Mouse (Mus musculus) intestine, embryonic 14.5 days (tissue): ENCODE measurements around the gene Traf2. TPM values are rescaled to one million over a fixed set of nuclear protein-coding genes. Genes with fewer than 3 reads are reported as not detected.

Source experiments
- ATAC-seq: fragments of 200-750 bp; cut with Nextera tagmentation; replicated peaks from 2 replicates; pipeline ENCODE4 v1.8.0; 2017; ENCODE audit warnings: low read depth, moderate number of reproducible peaks, moderate TSS enrichment, moderate library complexity; ENCODE audit not compliant: low FRiP score, low TSS enrichment
- DNase-seq: peaks from one replicate; pipeline ENCODE4 v3.0.0-alpha.2; 2018; ENCODE audit warnings: low spot score
- H3K27ac ChIP-seq: fragments of 300-500 bp; sonication (generic); 2 replicates; pipeline ENCODE4 v1.5.1; 2014; ENCODE audit warnings: low read depth, mild to moderate bottlenecking, control low read depth
- H3K27me3 ChIP-seq: fragments of 300-500 bp; sonication (generic); replicated peaks from 2 replicates; pipeline ENCODE4 v1.6.1; 2014; ENCODE audit warnings: low read length, control low read depth; ENCODE audit not compliant: control insufficient read depth, insufficient read depth
- H3K36me3 ChIP-seq: fragments of 300-500 bp; sonication (generic); 2 replicates; pipeline ENCODE4 v1.6.1; 2014; ENCODE audit warnings: low read length, control low read depth; ENCODE audit not compliant: control insufficient read depth, insufficient read depth
- H3K4me1 ChIP-seq: fragments of 300-500 bp; sonication (generic); replicated peaks from 2 replicates; pipeline ENCODE4 v1.6.1; 2014; ENCODE audit warnings: low read length, control low read depth, mixed read lengths; ENCODE audit not compliant: control insufficient read depth, insufficient read depth
- H3K4me2 ChIP-seq: fragments of 300-500 bp; sonication (generic); 2 replicates; pipeline ENCODE4 v1.6.1; 2014; ENCODE audit warnings: low read length
- H3K4me3 ChIP-seq: fragments of 300-500 bp; sonication (generic); 2 replicates; pipeline ENCODE4 v1.5.1; 2014; ENCODE audit warnings: low read depth, low read length, control low read depth, mixed read lengths
- H3K9ac ChIP-seq: fragments of 300-500 bp; sonication (generic); 2 replicates; pipeline ENCODE4 v1.6.1; 2014; ENCODE audit warnings: mild to moderate bottlenecking, low read length
- H3K9me3 ChIP-seq: fragments of 300-500 bp; sonication (generic); 2 replicates; pipeline ENCODE4 v1.6.1; 2016; ENCODE audit warnings: low read length, control low read depth; ENCODE audit not compliant: control insufficient read depth
- WGBS: fragments of 180-500 bp; shearing (Covaris S2); extraction: QIAGEN DNeasy Blood & Tissue Kit; methylation state at CpG from one replicate; pipeline ENCODE4 v1.1.7; 2014; 5-methylcytosine and 5-hydroxymethylcytosine counted together
- polyA plus RNA-seq: library from polyadenylated mRNA; unstranded; fragments of >200 nt; fragmentation: Nextera tagmentation; extraction: Ambion mirVana; gene quantifications from 2 replicates; pipeline ENCODE4 v1.2.1, GENCODE M21; 2014

The Traf2 gene
- polyA plus RNA-seq, 1 experiment from 2014 or later = 32.0 TPM

DNA sequence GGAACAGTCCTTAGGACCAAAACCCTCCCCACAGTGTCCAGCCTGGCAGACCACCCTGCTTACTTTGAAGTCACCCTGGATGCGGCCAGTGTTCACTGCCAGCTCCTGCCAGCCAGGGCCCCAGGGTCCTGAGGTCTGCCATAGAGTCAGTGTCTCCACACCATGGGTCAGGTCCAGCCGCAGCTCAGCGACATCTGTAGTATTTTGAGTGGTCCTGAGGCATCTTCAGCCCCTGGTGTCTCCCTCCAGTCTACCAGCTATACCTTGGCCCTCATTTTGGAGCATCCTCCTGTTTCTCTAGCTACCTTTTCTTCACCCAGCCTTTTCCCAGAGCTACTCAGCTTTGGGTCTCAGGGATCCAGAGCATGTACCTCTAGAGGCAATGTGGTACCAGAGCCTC lies 22.6 kb upstream of the Traf2 start:
- H3K9me3 ChIP-seq = no peaks in the 10 kb centered on the region
- peaks cover 58% of the 10 kb centered on the region for H3K36me3 ChIP-seq
- no peak overlapping the region for H3K9ac ChIP-seq
- no peak for DNase-seq
- no peak overlapping the region for H3K4me3 ChIP-seq
- H3K4me1 ChIP-seq = peaks cover 11% of the 10 kb centered on the region; the same call in 1 of the 2 replicates
- 92% methylated on average over 3 of the region's 3 CpGs for WGBS
- ATAC-seq = no peak
- no peak overlapping the region for H3K27ac ChIP-seq
- no peak overlapping the region for H3K4me2 ChIP-seq
- H3K27me3 ChIP-seq = no peaks in the 10 kb centered on the region

- H3K4me3 ChIP-seq = no peak overlapping the region
- H3K36me3 ChIP-seq = peaks cover 66% of the 10 kb centered on the region
- 70% methylated on average over 6 of the region's 6 CpGs for WGBS
- no peak overlapping the region for H3K27ac ChIP-seq
- H3K4me2 ChIP-seq = no peak overlapping the region
- H3K9me3 ChIP-seq = no peaks in the 10 kb centered on the region
- H3K4me1 ChIP-seq = peaks cover 5% of the 10 kb centered on the region; the same call in 1 of the 2 replicates
- ATAC-seq (no peak), DNase-seq (no peak)
- H3K9ac ChIP-seq = no peak overlapping the region
- H3K27me3 ChIP-seq = no peaks in the 10 kb centered on the region
Observed at GRCm38 (mm10) chr2:25568473-25569019, 21.8 kb upstream of the Traf2 start.

- 79% methylated on average over 6 of the region's 6 CpGs for WGBS
- Histone ChIP-seq H3K27ac (no peak overlapping the region), H3K9ac (no peak overlapping the region), H3K36me3 (peaks cover 86% of the 10 kb centered on the region), H3K4me2 (no peak overlapping the region), H3K4me3 (no peak overlapping the region), H3K4me1 (0 out of 2 replicates have a peak, but pooled peaks cover 3% of the 10 kb centered on the region), H3K9me3 (no peaks in the 10 kb centered on the region), H3K27me3 (no peaks in the 10 kb centered on the region)
- no peak for DNase-seq
- no peak for ATAC-seq
Observed at GRCm38 (mm10) chr2:25566558-25566957, 19.8 kb upstream of the Traf2 start.

- H3K4me2 ChIP-seq = no peak overlapping the region
- ATAC-seq (no peak), DNase-seq (no peak)
- 88% methylated on average over 8 of the region's 8 CpGs for WGBS
- H3K27ac ChIP-seq = no peak overlapping the region
- H3K36me3 ChIP-seq = peaks cover 92% of the 10 kb centered on the region
- H3K4me1 ChIP-seq = 0 out of 2 replicates have a peak, but pooled peaks cover 3% of the 10 kb centered on the region
- no peak overlapping the region for H3K9ac ChIP-seq
- H3K9me3 ChIP-seq = no peaks in the 10 kb centered on the region
- H3K4me3 ChIP-seq = no peak overlapping the region
- no peaks in the 10 kb centered on the region for H3K27me3 ChIP-seq
Observed at GRCm38 (mm10) chr2:25565741-25566140, 19.0 kb upstream of the Traf2 start.

DNA sequence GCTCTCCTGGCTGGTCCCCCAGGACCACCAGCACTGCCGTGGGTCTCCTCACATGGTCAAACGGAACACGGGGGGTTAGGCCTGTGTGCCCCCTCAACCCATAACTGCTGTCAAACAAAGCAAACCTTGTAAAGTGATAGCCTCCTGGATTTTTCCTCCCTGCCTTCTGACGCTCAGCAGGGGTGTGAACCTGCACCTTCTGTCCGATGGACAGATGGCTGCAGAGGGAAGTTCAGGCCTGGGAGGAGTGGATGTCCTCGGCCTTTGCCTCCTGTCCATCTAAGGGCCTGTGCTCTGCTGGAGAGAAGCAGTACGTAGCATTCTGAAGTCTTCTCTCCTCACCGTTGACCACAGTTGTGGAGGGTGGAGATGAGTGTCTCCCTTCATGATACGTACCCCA lies 15.2 kb upstream of the Traf2 start:
- H3K4me2 ChIP-seq = no peak overlapping the region
- no peak for DNase-seq
- H3K36me3 ChIP-seq = peaks cover 72% of the 10 kb centered on the region
- no peak for ATAC-seq
- H3K4me1 ChIP-seq = peaks cover 11% of the 10 kb centered on the region
- no peak overlapping the region for H3K27ac ChIP-seq
- no peak overlapping the region for H3K4me3 ChIP-seq
- no peaks in the 10 kb centered on the region for H3K27me3 ChIP-seq
- H3K9ac ChIP-seq = no peak overlapping the region
- 82% methylated on average over 9 of the region's 9 CpGs for WGBS
- H3K9me3 ChIP-seq = no peaks in the 10 kb centered on the region

DNA sequence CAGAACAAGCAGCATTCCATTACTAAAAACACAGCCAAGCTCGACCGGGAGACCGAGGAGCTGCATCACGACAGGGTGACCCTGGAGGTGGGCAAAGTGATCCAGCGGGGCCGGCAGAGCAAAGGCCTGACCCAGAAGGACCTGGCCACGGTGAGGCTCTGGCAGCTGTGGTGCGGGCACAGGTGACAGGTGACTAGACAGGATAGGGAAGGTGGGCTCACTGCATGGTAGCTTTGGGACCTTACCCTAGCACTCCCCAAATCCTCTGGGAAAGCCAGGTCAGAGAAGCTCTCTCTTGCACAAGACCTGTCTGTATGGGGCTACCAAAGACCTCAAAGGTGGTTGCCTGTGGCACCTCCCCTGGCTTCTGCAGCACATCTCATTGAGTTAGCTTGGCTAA lies 13.8 kb upstream of the Traf2 start:
- Histone ChIP-seq H3K9me3 (no peaks in the 10 kb centered on the region), H3K36me3 (peaks cover 61% of the 10 kb centered on the region), H3K4me3 (no peak overlapping the region), H3K4me1 (peaks cover 12% of the 10 kb centered on the region), H3K27ac (no peak overlapping the region), H3K27me3 (no peaks in the 10 kb centered on the region), H3K9ac (no peak overlapping the region), H3K4me2 (no peak overlapping the region)
- WGBS = 89% methylated on average over 8 of the region's 8 CpGs
- ATAC-seq (no peak), DNase-seq (no peak)

DNA sequence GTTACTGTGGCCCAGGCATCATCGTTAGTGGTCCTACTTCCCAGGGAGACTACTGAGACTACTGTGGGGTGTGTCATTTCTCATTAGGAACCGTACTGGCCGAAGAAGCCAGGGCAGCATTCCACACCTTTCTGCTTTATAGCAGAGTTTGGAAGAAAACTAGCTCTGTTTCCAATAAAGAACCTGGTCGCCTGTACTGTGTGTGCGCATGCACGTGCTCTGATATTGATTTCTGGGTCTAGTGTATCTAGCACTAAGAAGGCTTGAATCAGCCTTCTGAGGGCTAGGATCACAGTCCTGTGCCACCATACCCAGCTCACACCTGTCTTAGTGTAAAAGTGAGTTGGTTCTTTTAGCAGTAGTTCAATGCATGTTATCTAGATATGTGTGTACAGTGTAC lies 12.0 kb upstream of the Traf2 start:
- H3K4me3 ChIP-seq = peak overlapping the region; percentile 85
- ATAC-seq = no peak
- no peaks in the 10 kb centered on the region for H3K27me3 ChIP-seq
- peak overlapping the region; percentile 88 for H3K9ac ChIP-seq
- peaks cover 44% of the 10 kb centered on the region for H3K36me3 ChIP-seq
- peak overlapping the region; percentile 97 for H3K4me2 ChIP-seq
- H3K9me3 ChIP-seq = no peaks in the 10 kb centered on the region
- 64% methylated on average over 6 of the region's 6 CpGs for WGBS
- no peak for DNase-seq
- no peak overlapping the region for H3K27ac ChIP-seq
- peaks cover 12% of the 10 kb centered on the region for H3K4me1 ChIP-seq

DNA sequence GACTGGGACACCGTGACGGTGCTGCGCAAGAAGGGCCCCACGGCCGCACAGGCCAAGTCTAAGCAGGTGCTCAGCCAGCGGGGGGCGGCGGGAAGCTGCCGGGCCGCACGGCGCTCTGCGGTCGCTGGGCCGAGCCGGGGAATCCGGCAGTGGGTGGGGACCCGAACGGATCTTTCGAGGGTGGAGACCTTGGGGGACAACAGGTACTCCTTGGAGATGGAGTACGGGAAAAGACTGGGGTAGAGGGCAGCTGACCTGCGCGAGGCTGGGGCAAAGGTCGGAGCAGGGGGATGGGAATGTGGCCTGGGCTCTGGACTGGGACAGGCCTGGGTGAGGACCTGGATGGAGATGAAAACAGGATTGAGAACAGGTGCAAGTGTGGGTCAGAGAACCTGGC lies 11.2 kb upstream of the Traf2 start:
- H3K27me3 ChIP-seq = no peaks in the 10 kb centered on the region
- H3K4me3 ChIP-seq = peak overlapping the region; percentile 85
- H3K36me3 ChIP-seq = peaks cover 35% of the 10 kb centered on the region
- peak overlapping the region; percentile 88 for H3K9ac ChIP-seq
- H3K27ac ChIP-seq = peak overlapping the region; percentile 60
- no peaks in the 10 kb centered on the region for H3K9me3 ChIP-seq
- H3K4me1 ChIP-seq = peaks cover 12% of the 10 kb centered on the region
- DNase-seq (no peak), ATAC-seq (no peak; the same call in none of the 2 replicates)
- 0% methylated on average over 24 of the region's 24 CpGs for WGBS
- peak overlapping the region; percentile 97 for H3K4me2 ChIP-seq

DNA sequence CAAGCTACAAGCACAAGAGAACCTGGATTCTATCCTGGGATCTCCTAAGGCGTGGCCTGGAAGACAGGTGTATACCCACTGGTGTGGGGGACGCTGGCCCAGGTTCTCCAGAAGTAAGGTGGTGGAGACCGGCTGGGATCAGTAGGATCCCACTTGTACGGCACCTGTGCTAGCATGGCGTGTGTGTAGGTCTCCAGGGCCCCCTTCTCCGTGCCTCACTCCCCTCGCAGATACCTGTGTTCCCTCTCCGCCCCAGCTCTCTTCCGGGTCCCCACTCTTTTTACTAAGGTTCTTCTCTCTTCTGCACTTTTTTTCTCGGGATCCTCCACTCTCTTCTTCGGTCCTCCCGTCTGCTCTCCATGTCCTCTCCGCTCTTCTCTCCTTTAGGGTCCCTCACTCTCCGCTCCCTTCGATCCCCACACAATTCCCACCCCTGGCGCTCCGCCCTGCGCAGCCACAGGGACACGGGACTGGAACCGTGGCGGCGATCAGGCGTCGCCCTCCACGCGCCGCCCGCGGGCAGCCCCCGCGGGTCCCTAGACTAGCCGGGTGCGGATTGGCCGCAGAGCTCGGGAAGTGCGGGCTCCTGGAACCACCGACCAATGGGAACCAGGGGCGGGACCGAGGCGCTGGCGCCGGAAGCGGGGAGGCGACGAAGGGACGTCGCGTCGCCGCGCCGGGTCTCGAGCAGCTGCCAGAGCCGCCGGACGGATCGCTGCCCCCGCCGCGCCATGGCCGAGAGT lies 10.7 kb upstream of the Traf2 start, which contains the start of gene Edf1:
Edf1 (plus strand) TSS at position 627 of the 743 bp plus-strand sequence.
- Histone ChIP-seq H3K9ac (peak within 1 kb of the TSS; percentile 88), H3K4me3 (peak within 1 kb of the TSS; percentile 85), H3K27ac (peak within 1 kb of the TSS; percentile 60), H3K4me1 (peaks cover 12% of the 10 kb centered on the region), H3K9me3 (no peaks in the 10 kb centered on the region), H3K27me3 (no peaks in the 10 kb centered on the region), H3K36me3 (peaks cover 30% of the 10 kb centered on the region), H3K4me2 (peak within 1 kb of the TSS; percentile 97)
- DNase-seq (peak; percentile 92), ATAC-seq (peak; percentile 95)
- under 1% methylated on average over 61 of the region's 61 CpGs for WGBS
